Comparison of ENCODE assay signal across 17 mouse cellular contexts in the genomic region with DNA sequence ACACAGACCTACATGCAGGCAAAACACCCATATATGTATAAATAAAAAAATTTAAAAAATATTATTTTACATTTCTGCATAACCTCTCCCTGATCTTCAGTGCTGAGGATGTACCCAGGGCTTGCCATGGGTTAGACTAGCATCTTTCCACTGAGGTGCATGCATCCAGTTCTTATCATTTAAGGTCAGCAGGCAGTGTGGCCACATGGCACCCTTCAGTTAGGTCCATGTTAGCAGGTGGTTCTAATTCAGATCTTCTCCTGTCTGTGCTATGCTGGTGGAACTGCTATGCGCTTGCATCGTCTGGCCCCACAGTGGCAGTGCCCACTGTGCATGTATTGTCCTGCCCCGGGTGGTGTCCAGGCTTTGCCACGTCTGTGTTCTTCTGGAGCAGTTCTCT. TPM values are rescaled to one million over a fixed set of nuclear protein-coding genes. Genes with fewer than 3 reads are reported as not detected.
DNase-seq lines count a peak whose midpoint lies in the region; ATAC-seq and TF ChIP-seq lines count a peak whose summit lies in the region.
"Had no signal": no experiment of that assay in that cellular context is flagged by ENCODE, and none has a peak within 500 bp of the region (broad histone marks: within the 10 kb centered on the region; RNA-seq: fewer than 3 reads in every experiment).

No protein-coding gene starts in this region.

- no peak overlapping the region for H3K4me3 ChIP-seq in hindbrain, embryonic 15.5 days
- no peak overlapping the region for H3K4me3 ChIP-seq in hindbrain, embryonic 12.5 days
- H3K4me3 ChIP-seq in neural tube, embryonic 13.5 days, result no peak overlapping the region
- H3K4me3 ChIP-seq in liver, embryonic 14.5 days (ENCODE audit: insufficient read depth in 1 of 2, low read depth in 2 of 2, low read length in 2 of 2), result no peak overlapping the region
- no peak overlapping the region for H3K4me3 ChIP-seq in stomach, postnatal 0 days (ENCODE audit: low read depth, low read length)
- H3K4me3 ChIP-seq: kidney, embryonic 15.5 days; limb, embryonic 12.5 days; midbrain, embryonic 12.5 days had no signal

- H3K4me1 ChIP-seq in hindbrain, embryonic 15.5 days (replicated peaks), result peaks cover 52% of the 10 kb centered on the region
- H3K4me1 ChIP-seq in hindbrain, embryonic 12.5 days, result peaks cover 45% of the 10 kb centered on the region
- H3K4me1 ChIP-seq in neural tube, embryonic 13.5 days (replicated peaks), result peaks cover 61% of the 10 kb centered on the region
- H3K4me1 ChIP-seq in liver, embryonic 14.5 days (replicated peaks; ENCODE audit: control insufficient read depth in 2 of 2, insufficient read depth in 2 of 2, low read length in 1 of 2), result peaks cover 8 to 29% of the 10 kb centered on the region in 2 experiments
- H3K4me1 ChIP-seq in stomach, postnatal 0 days (replicated peaks; ENCODE audit: control insufficient read depth, insufficient read depth), result peaks cover 12% of the 10 kb centered on the region

- no peaks in the 10 kb centered on the region for H3K36me3 ChIP-seq in hindbrain, embryonic 15.5 days
- H3K36me3 ChIP-seq in hindbrain, embryonic 12.5 days, result no peaks in the 10 kb centered on the region
- H3K36me3 ChIP-seq in neural tube, embryonic 13.5 days, result no peaks in the 10 kb centered on the region
- H3K36me3 ChIP-seq in liver, embryonic 14.5 days (replicated peaks; ENCODE audit: control insufficient read depth, insufficient read depth, low read depth), result no peaks in the 10 kb centered on the region
- H3K36me3 ChIP-seq in stomach, postnatal 0 days (ENCODE audit: control insufficient read depth, insufficient read depth, low read length), result no peaks in the 10 kb centered on the region
- H3K36me3 ChIP-seq: kidney, embryonic 15.5 days; limb, embryonic 12.5 days; midbrain, embryonic 12.5 days had no signal

- no peak for ATAC-seq in hindbrain, embryonic 15.5 days (ENCODE audit: low FRiP score, low read depth)
- no peak for ATAC-seq in hindbrain, embryonic 12.5 days (ENCODE audit: low FRiP score)
- no peak for ATAC-seq in neural tube, embryonic 13.5 days (ENCODE audit: low read depth)
- peak; percentile 33; the same call in 1 of the 2 replicates for ATAC-seq in liver, embryonic 14.5 days (ENCODE audit: insufficient read depth)
- ATAC-seq in stomach, postnatal 0 days (ENCODE audit: low FRiP score, low TSS enrichment), result peak; percentile 28; the same call in 1 of the 2 replicates
- ATAC-seq: CD4-positive, CD25-positive, alpha-beta regulatory T cell, adult 4 months; inflammation-experienced regulatory T-cells, adult 6 months had no signal

- no peak for TF ChIP-seq EP300 in liver, embryonic 14.5 days (IDR thresholded peaks at IDR 0.05; ENCODE audit: low read depth)
- no peak for TF ChIP-seq EP300 in stomach, postnatal 0 days (optimal IDR thresholded peaks at IDR 0.05)

- no peaks in the 10 kb centered on the region for H3K27me3 ChIP-seq in hindbrain, embryonic 15.5 days
- no peaks in the 10 kb centered on the region for H3K27me3 ChIP-seq in hindbrain, embryonic 12.5 days
- no peaks in the 10 kb centered on the region for H3K27me3 ChIP-seq in neural tube, embryonic 13.5 days
- H3K27me3 ChIP-seq in liver, embryonic 14.5 days (ENCODE audit: control insufficient read depth, insufficient read depth, low read length), result no peaks in the 10 kb centered on the region
- H3K27me3 ChIP-seq in stomach, postnatal 0 days (ENCODE audit: control insufficient read depth, insufficient read depth, low read length), result no peaks in the 10 kb centered on the region
- H3K27me3 ChIP-seq: kidney, embryonic 15.5 days; limb, embryonic 12.5 days; midbrain, embryonic 12.5 days had no signal

- no peak overlapping the region for H3K4me2 ChIP-seq in hindbrain, embryonic 15.5 days
- no peak overlapping the region for H3K4me2 ChIP-seq in hindbrain, embryonic 12.5 days (replicated peaks)
- H3K4me2 ChIP-seq in neural tube, embryonic 13.5 days, result no peak overlapping the region
- no peak overlapping the region for H3K4me2 ChIP-seq in liver, embryonic 14.5 days (ENCODE audit: low read depth)
- H3K4me2 ChIP-seq in stomach, postnatal 0 days (replicated peaks; ENCODE audit: low read depth), result no peak overlapping the region
- H3K4me2 ChIP-seq: kidney, embryonic 15.5 days; limb, embryonic 12.5 days; midbrain, embryonic 12.5 days had no signal

- TF ChIP-seq CTCF in liver, embryonic 14.5 days (IDR thresholded peaks at IDR 0.05; ENCODE audit: low read depth), result no peak
- no peak for TF ChIP-seq CTCF in stomach, postnatal 0 days (IDR thresholded peaks at IDR 0.05; ENCODE audit: low read depth)

- peak overlapping the region; percentile 30; the same call in 1 of the 2 replicates for H3K27ac ChIP-seq in hindbrain, embryonic 15.5 days (replicated peaks)
- no peak overlapping the region for H3K27ac ChIP-seq in hindbrain, embryonic 12.5 days
- H3K27ac ChIP-seq in neural tube, embryonic 13.5 days (replicated peaks), result peak overlapping the region; percentile 4; the same call in 1 of the 2 replicates
- H3K27ac ChIP-seq in liver, embryonic 14.5 days, result no peak overlapping the region
- no peak overlapping the region; the same call in 1 of the 2 replicates for H3K27ac ChIP-seq in stomach, postnatal 0 days (replicated peaks)
- H3K27ac ChIP-seq: kidney, embryonic 15.5 days; limb, embryonic 12.5 days; midbrain, embryonic 12.5 days had no signal

- WGBS in hindbrain, embryonic 15.5 days, result 70% methylated on average over 4 of the region's 4 CpGs
- 81% methylated on average over 4 of the region's 4 CpGs for WGBS in hindbrain, embryonic 12.5 days
- 72% methylated on average over 4 of the region's 4 CpGs for WGBS in neural tube, embryonic 13.5 days
- WGBS in liver, embryonic 14.5 days (ENCODE audit: insufficient replicate concordance), result 67% methylated on average over 4 of the region's 4 CpGs
- 69% methylated on average over 4 of the region's 4 CpGs for WGBS in stomach, postnatal 0 days

- no peaks in the 10 kb centered on the region for H3K9me3 ChIP-seq in hindbrain, embryonic 15.5 days
- no peaks in the 10 kb centered on the region for H3K9me3 ChIP-seq in hindbrain, embryonic 12.5 days (replicated peaks)
- no peaks in the 10 kb centered on the region for H3K9me3 ChIP-seq in neural tube, embryonic 13.5 days
- H3K9me3 ChIP-seq in liver, embryonic 14.5 days (ENCODE audit: control insufficient read depth, low read length), result no peaks in the 10 kb centered on the region
- H3K9me3 ChIP-seq in stomach, postnatal 0 days (ENCODE audit: control insufficient read depth, low read length), result no peaks in the 10 kb centered on the region
- H3K9me3 ChIP-seq: kidney, embryonic 15.5 days; limb, embryonic 12.5 days; midbrain, embryonic 12.5 days had no signal

- DNase-seq in neural tube, embryonic 10.5 days (ENCODE audit: extremely low spot score, low spot score), result no peak
- no peak for DNase-seq in liver, embryonic 14.5 days (ENCODE audit: low read depth in 3 of 3, low spot score in 3 of 3)
- no peak for DNase-seq in stomach, postnatal 0 days (ENCODE audit: low spot score)
- no peak for DNase-seq in left cerebral cortex, adult 9 months (ENCODE audit: low spot score in 2 of 2)
- DNase-seq: adrenal gland, postnatal 14 days; gastrocnemius, postnatal 25 days; heart, postnatal 10 days; lung, postnatal 10 days; thymus, postnatal 14 days had no signal

- H3K9ac ChIP-seq in hindbrain, embryonic 15.5 days, result no peak overlapping the region
- no peak overlapping the region for H3K9ac ChIP-seq in hindbrain, embryonic 12.5 days
- no peak overlapping the region for H3K9ac ChIP-seq in neural tube, embryonic 13.5 days
- no peak overlapping the region for H3K9ac ChIP-seq in liver, embryonic 14.5 days (replicated peaks)
- no peak overlapping the region for H3K9ac ChIP-seq in stomach, postnatal 0 days (ENCODE audit: low read length)
- H3K9ac ChIP-seq: kidney, embryonic 15.5 days; limb, embryonic 12.5 days; midbrain, embryonic 12.5 days had no signal

RNA-seq across cellular contexts. Expression of a gene that starts 37.9 kb away (rescaled TPM):
- 16.7 and 17.5 TPM in 2 replicates for polyA plus RNA-seq in hindbrain, embryonic 15.5 days (2015; fragmentation: Nextera tagmentation; extraction: Ambion mirVana)
- polyA plus RNA-seq in hindbrain, embryonic 12.5 days (2016; fragmentation: Nextera tagmentation; extraction: Ambion mirVana), result 26.8 and 27.5 TPM in 2 replicates
- 18.4 and 18.5 TPM in 2 replicates for polyA plus RNA-seq in neural tube, embryonic 13.5 days (2015; fragmentation: Nextera tagmentation; extraction: Ambion mirVana)
- 1.7 and 2.0 TPM in 2 replicates for polyA plus RNA-seq in liver, embryonic 14.5 days (2012; rRNA removed)
- 2.5 and 2.8 TPM in 2 replicates for polyA plus RNA-seq in liver, embryonic 14.5 days (2014; fragmentation: Nextera tagmentation; extraction: Ambion mirVana)
- 5.2 TPM in 2 replicates for polyA plus RNA-seq in stomach, postnatal 0 days (2015; fragmentation: Nextera tagmentation; extraction: Ambion mirVana)

Comparison
In these comparisons a context has a peak if more than half of its experiments do, and no peak if none do; other contexts are left out.
1. H3K27ac ChIP-seq: peak in hindbrain, embryonic 15.5 days (single experiment) and neural tube, embryonic 13.5 days (single experiment); none in hindbrain, embryonic 12.5 days (single experiment), liver, embryonic 14.5 days (single experiment) and stomach, postnatal 0 days (single experiment).
2. ATAC-seq: peak in liver, embryonic 14.5 days (single experiment) and stomach, postnatal 0 days (single experiment); none in hindbrain, embryonic 15.5 days (single experiment), hindbrain, embryonic 12.5 days (single experiment) and neural tube, embryonic 13.5 days (single experiment).